Mouse (Mus musculus) thymus, adult 2 months (tissue): Measurements from ENCODE around the gene Pde1b. TPM values are rescaled to one million over a fixed set of nuclear protein-coding genes. Genes with fewer than 3 reads are reported as not detected.

Source experiments
- DNase-seq: peaks from one replicate; pipeline ENCODE4 v3.0.0; 2021
- H3K27ac ChIP-seq: fragments of 200-500 bp; 2 replicates; pipeline ENCODE4 v1.5.1; 2012; ENCODE audit warnings: low read length, control low read depth; ENCODE audit not compliant: control insufficient read depth, insufficient read depth
- H3K27me3 ChIP-seq: fragments of 200-500 bp; 2 replicates; pipeline ENCODE4 v1.6.1; 2012; ENCODE audit warnings: mild to moderate bottlenecking, low read length, moderate library complexity, mixed read lengths; ENCODE audit not compliant: control insufficient read depth, insufficient read depth
- H3K36me3 ChIP-seq: fragments of 200-500 bp; 2 replicates; pipeline ENCODE4 v1.6.1; 2012; ENCODE audit warnings: mild to moderate bottlenecking, low read length, moderate library complexity; ENCODE audit not compliant: control insufficient read depth, insufficient read depth
- H3K4me1 ChIP-seq: fragments of 200-500 bp; replicated peaks from 2 replicates; pipeline ENCODE4 v1.6.1; 2012; ENCODE audit warnings: low read length; ENCODE audit not compliant: control insufficient read depth, insufficient read depth
- H3K4me3 ChIP-seq: fragments of 200-500 bp; 2 replicates; pipeline ENCODE4 v1.5.1; 2012; ENCODE audit warnings: mild to moderate bottlenecking, low read length, control low read depth, moderate library complexity; ENCODE audit not compliant: control insufficient read depth, insufficient read depth
- CTCF ChIP-seq: fragments of 200-500 bp; IDR thresholded peaks from 2 replicates; pipeline ENCODE4 v1.5.1; 2012; ENCODE audit warnings: mild to moderate bottlenecking, control low read depth, low read length, moderate library complexity, borderline replicate concordance; ENCODE audit not compliant: control insufficient read depth, poor library complexity, insufficient read depth; ENCODE audit errors: extremely low read depth
- POLR2A ChIP-seq: fragments of 200-500 bp; IDR thresholded peaks from 2 replicates; pipeline ENCODE4 v1.6.1; 2012; ENCODE audit warnings: mild to moderate bottlenecking, low read length, control low read depth, moderate library complexity; ENCODE audit not compliant: control insufficient read depth, poor library complexity, insufficient read depth; ENCODE audit errors: extremely low read depth
- WGBS: fragments of 180-500 bp; shearing (Covaris S2); methylation state at CpG from one replicate; pipeline ENCODE4 v1.1.7; 2018; 5-methylcytosine and 5-hydroxymethylcytosine counted together
- polyA plus RNA-seq: library from polyadenylated mRNA; depleted of rRNA; stranded (reverse); fragments of >200 nt; gene quantifications from 2 replicates; pipeline ENCODE4 v1.2.3, GENCODE M21; 2012; rRNA removed

Pde1b gene
- polyA plus RNA-seq, result 28.0 and 33.4 TPM in 2 replicates

GRCm38 (mm10) chr15:103502435-103503250 lies at the start of gene Pde1b:
Gene Pde1b, plus strand, starts transcription at chr15:103503034.
- Histone ChIP-seq H3K36me3 (peaks cover 14% of the 10 kb centered on the region), H3K27me3 (no peaks in the 10 kb centered on the region), H3K4me3 (peak within 1 kb of the TSS; percentile 33), H3K27ac (no peak within 1 kb of the TSS), H3K4me1 (peaks cover 8% of the 10 kb centered on the region)
- peak; percentile 68 for DNase-seq
- WGBS, result 3% methylated on average over 60 of the region's 63 CpGs
- no peak for TF ChIP-seq CTCF
- TF ChIP-seq POLR2A, result no peak

- WGBS, result 2% methylated on average over 13 of the region's 13 CpGs
- H3K4me1 ChIP-seq, result peaks cover 2% of the 10 kb centered on the region; the same call in 1 of the 2 replicates
- H3K27ac ChIP-seq, result peak within 1 kb of the TSS; percentile 16
- H3K27me3 ChIP-seq, result no peaks in the 10 kb centered on the region
- no peak for TF ChIP-seq CTCF
- TF ChIP-seq POLR2A, result no peak
- H3K4me3 ChIP-seq, result peak within 1 kb of the TSS; percentile 62
- H3K36me3 ChIP-seq, result peaks cover 13% of the 10 kb centered on the region; the same call in 1 of the 2 replicates
- peak; percentile 83 for DNase-seq
Measured at GRCm38 (mm10) chr15:103453551-103454218, 49.1 kb upstream of the Pde1b start, which contains the start of gene Nckap1l. Gene Nckap1l, plus strand, starts transcription at chr15:103453794.

- TF ChIP-seq POLR2A (no peak), CTCF (no peak)
- peak; percentile 5 for DNase-seq
- peaks cover 16% of the 10 kb centered on the region for H3K36me3 ChIP-seq
- no peaks in the 10 kb centered on the region for H3K27me3 ChIP-seq
- no peak overlapping the region for H3K4me3 ChIP-seq
- H3K4me1 ChIP-seq, result peaks cover 2% of the 10 kb centered on the region; the same call in 1 of the 2 replicates
- no peak overlapping the region; the same call in 1 of the 2 replicates for H3K27ac ChIP-seq
- 6% methylated on average over 6 of the region's 6 CpGs for WGBS
Measured at GRCm38 (mm10) chr15:103454449-103454848, 48.4 kb upstream of the Pde1b start.

- 74% methylated on average over 7 of the region's 7 CpGs for WGBS
- peaks cover 68% of the 10 kb centered on the region for H3K36me3 ChIP-seq
- H3K27me3 ChIP-seq, result no peaks in the 10 kb centered on the region
- no peak overlapping the region for H3K27ac ChIP-seq
- H3K4me1 ChIP-seq, result no peaks in the 10 kb centered on the region
- TF ChIP-seq CTCF, result no peak
- no peak for TF ChIP-seq POLR2A
- no peak for DNase-seq
- H3K4me3 ChIP-seq, result no peak overlapping the region
Measured at GRCm38 (mm10) chr15:103462539-103463261, 40.1 kb upstream of the Pde1b start.

- DNase-seq, result no peak
- H3K27me3 ChIP-seq, result no peaks in the 10 kb centered on the region
- WGBS, result 95% methylated on average over 7 of the region's 7 CpGs
- no peak overlapping the region for H3K4me3 ChIP-seq
- H3K27ac ChIP-seq, result no peak overlapping the region
- TF ChIP-seq CTCF (no peak), POLR2A (no peak)
- no peaks in the 10 kb centered on the region for H3K4me1 ChIP-seq
- H3K36me3 ChIP-seq, result peaks cover 90% of the 10 kb centered on the region
Measured at GRCm38 (mm10) chr15:103471488-103472194, 31.2 kb upstream of the Pde1b start.
